Mouse (Mus musculus) midbrain, embryonic 16.5 days (tissue): ENCODE data around the gene Parp3. TPM values are rescaled to one million over a fixed set of nuclear protein-coding genes. Genes with fewer than 3 reads are reported as not detected.

Experiments used
- ATAC-seq: fragments of 200-750 bp; cut with Nextera tagmentation; 2 replicates; pipeline ENCODE4 v1.8.0; 2017; ENCODE audit warnings: moderate TSS enrichment
- H3K27ac ChIP-seq: fragments of 300-500 bp; sonication (generic); 2 replicates; pipeline ENCODE4 v1.5.1; 2014; ENCODE audit warnings: mild to moderate bottlenecking, low read length, mixed read lengths
- H3K27me3 ChIP-seq: fragments of 300-500 bp; sonication (generic); 2 replicates; pipeline ENCODE4 v1.6.1; 2014; ENCODE audit warnings: low read depth, low read length, mixed read lengths; ENCODE audit not compliant: control insufficient read depth, insufficient read depth
- H3K36me3 ChIP-seq: fragments of 300-500 bp; sonication (generic); 2 replicates; pipeline ENCODE4 v1.6.1; 2014; ENCODE audit warnings: mild to moderate bottlenecking, low read length, moderate library complexity, mixed read lengths; ENCODE audit not compliant: control insufficient read depth, insufficient read depth
- H3K4me1 ChIP-seq: fragments of 300-500 bp; sonication (generic); 2 replicates; pipeline ENCODE4 v1.6.1; 2014; ENCODE audit warnings: mild to moderate bottlenecking, low read length, mixed read lengths; ENCODE audit not compliant: control insufficient read depth, insufficient read depth
- H3K4me2 ChIP-seq: fragments of 300-500 bp; sonication (generic); 2 replicates; pipeline ENCODE4 v1.6.1; 2014; ENCODE audit warnings: mild to moderate bottlenecking, low read length, mixed read lengths
- H3K4me3 ChIP-seq: fragments of 300-500 bp; sonication (generic); 2 replicates; pipeline ENCODE4 v1.5.1; 2014; ENCODE audit warnings: low read depth, mild to moderate bottlenecking, low read length, moderate library complexity, mixed read lengths
- H3K9ac ChIP-seq: fragments of 300-500 bp; sonication (generic); 2 replicates; pipeline ENCODE4 v1.6.1; 2014; ENCODE audit warnings: low read depth, low read length, mixed read lengths
- H3K9me3 ChIP-seq: fragments of 300-500 bp; sonication (generic); replicated peaks from 2 replicates; pipeline ENCODE4 v1.6.1; 2014; ENCODE audit warnings: mild to moderate bottlenecking, low read length, mixed read lengths; ENCODE audit not compliant: control insufficient read depth, poor library complexity, severe bottlenecking
- WGBS: fragments of 180-500 bp; shearing (Covaris S2); extraction: QIAGEN DNeasy Blood & Tissue Kit; methylation state at CpG from one replicate; pipeline ENCODE4 v1.1.7; 2014; 5-methylcytosine and 5-hydroxymethylcytosine counted together
- polyA plus RNA-seq: library from polyadenylated mRNA; unstranded; fragments of >200 nt; fragmentation: Nextera tagmentation; extraction: Ambion mirVana; gene quantifications from 2 replicates; pipeline ENCODE4 v1.2.1, GENCODE M21; 2015

Parp3 gene
- polyA plus RNA-seq, 1 experiment from 2014 or later = 0.89 TPM

GRCm38 (mm10) chr9:106464751-106465541 is 11.8 kb downstream of the Parp3 start:
- peak overlapping the region; percentile 81 for H3K27ac ChIP-seq
- peaks cover 27% of the 10 kb centered on the region for H3K36me3 ChIP-seq
- H3K4me3 ChIP-seq = peak overlapping the region; percentile 45
- ATAC-seq = peak; percentile 78
- peak overlapping the region; percentile 75 for H3K4me2 ChIP-seq
- H3K4me1 ChIP-seq = peaks cover 14% of the 10 kb centered on the region; the same call in 1 of the 2 replicates
- H3K9me3 ChIP-seq = no peaks in the 10 kb centered on the region
- whole genome bisulfite sequencing = 1% methylated on average over 88 of the region's 99 CpGs
- H3K9ac ChIP-seq = peak overlapping the region; percentile 77
- H3K27me3 ChIP-seq = no peaks in the 10 kb centered on the region

GRCm38 (mm10) chr9:106463122-106464063 is 13.4 kb downstream of the Parp3 start:
- no peak overlapping the region for H3K27ac ChIP-seq
- H3K4me1 ChIP-seq = peaks cover 22% of the 10 kb centered on the region; the same call in 1 of the 2 replicates
- H3K9ac ChIP-seq = no peak overlapping the region
- no peaks in the 10 kb centered on the region for H3K27me3 ChIP-seq
- ATAC-seq = no peak
- H3K4me2 ChIP-seq = no peak overlapping the region
- no peak overlapping the region for H3K4me3 ChIP-seq
- no peaks in the 10 kb centered on the region for H3K9me3 ChIP-seq
- peaks cover 27% of the 10 kb centered on the region for H3K36me3 ChIP-seq
- WGBS = 80% methylated on average over 21 of the region's 21 CpGs

- H3K4me3 ChIP-seq = no peak overlapping the region
- H3K9me3 ChIP-seq = no peaks in the 10 kb centered on the region
- no peaks in the 10 kb centered on the region for H3K27me3 ChIP-seq
- 92% methylated on average over 12 of the region's 12 CpGs for WGBS
- H3K4me2 ChIP-seq = no peak overlapping the region
- peaks cover 27% of the 10 kb centered on the region for H3K36me3 ChIP-seq
- no peak overlapping the region for H3K9ac ChIP-seq
- no peak overlapping the region for H3K27ac ChIP-seq
- peaks cover 31% of the 10 kb centered on the region for H3K4me1 ChIP-seq
- no peak for ATAC-seq
Observed at GRCm38 (mm10) chr9:106462430-106462800, 14.3 kb downstream of the Parp3 start.

- Histone ChIP-seq H3K9me3 (no peaks in the 10 kb centered on the region), H3K27me3 (no peaks in the 10 kb centered on the region), H3K4me1 (peaks cover 37% of the 10 kb centered on the region), H3K27ac (no peak overlapping the region), H3K4me3 (no peak overlapping the region), H3K4me2 (no peak overlapping the region), H3K9ac (no peak overlapping the region), H3K36me3 (peaks cover 27% of the 10 kb centered on the region)
- no peak for ATAC-seq
- 80% methylated on average over 16 of the region's 16 CpGs for WGBS
Observed at GRCm38 (mm10) chr9:106461641-106462429, 14.9 kb downstream of the Parp3 start.

- no peak overlapping the region for H3K9ac ChIP-seq
- no peak overlapping the region for H3K4me3 ChIP-seq
- ATAC-seq = no peak
- no peak overlapping the region for H3K27ac ChIP-seq
- H3K4me2 ChIP-seq = no peak overlapping the region
- no peaks in the 10 kb centered on the region for H3K9me3 ChIP-seq
- 89% methylated on average over 9 of the region's 9 CpGs for WGBS
- no peaks in the 10 kb centered on the region for H3K27me3 ChIP-seq
- peaks cover 27% of the 10 kb centered on the region for H3K36me3 ChIP-seq
- H3K4me1 ChIP-seq = peaks cover 44% of the 10 kb centered on the region
Observed at GRCm38 (mm10) chr9:106461026-106461415, 15.7 kb downstream of the Parp3 start.

- Histone ChIP-seq H3K9ac (no peak overlapping the region), H3K4me1 (peaks cover 44% of the 10 kb centered on the region)
- WGBS = 76% methylated on average over 18 of the region's 18 CpGs
Observed at GRCm38 (mm10) chr9:106460401-106461025, 16.2 kb downstream of the Parp3 start.

GRCm38 (mm10) chr9:106459946-106460345 is 16.8 kb downstream of the Parp3 start:
- H3K4me2 ChIP-seq = no peak overlapping the region
- no peak overlapping the region for H3K4me3 ChIP-seq
- peaks cover 27% of the 10 kb centered on the region for H3K36me3 ChIP-seq
- no peak overlapping the region for H3K9ac ChIP-seq
- H3K27me3 ChIP-seq = no peaks in the 10 kb centered on the region
- peaks cover 48% of the 10 kb centered on the region for H3K4me1 ChIP-seq
- H3K27ac ChIP-seq = no peak overlapping the region
- H3K9me3 ChIP-seq = no peaks in the 10 kb centered on the region
- ATAC-seq = no peak
- 89% methylated on average over 15 of the region's 15 CpGs for WGBS

More at GRCm38 (mm10) chr9:106460401-106461025, 16.2 kb downstream of the Parp3 start:
- ATAC-seq = no peak
- no peak overlapping the region for H3K4me2 ChIP-seq
- H3K36me3 ChIP-seq = peaks cover 27% of the 10 kb centered on the region
- no peaks in the 10 kb centered on the region for H3K27me3 ChIP-seq
- H3K27ac ChIP-seq = no peak overlapping the region
- H3K4me3 ChIP-seq = no peak overlapping the region
- no peaks in the 10 kb centered on the region for H3K9me3 ChIP-seq

- no peak overlapping the region for H3K4me3 ChIP-seq
- no peaks in the 10 kb centered on the region for H3K9me3 ChIP-seq
- H3K27me3 ChIP-seq = no peaks in the 10 kb centered on the region
- H3K27ac ChIP-seq = 0 out of 2 replicates have a peak overlapping the region, but pooled peaks have one; percentile 51
- no peak for ATAC-seq
- peak overlapping the region; percentile 63; the same call in 1 of the 2 replicates for H3K9ac ChIP-seq
- H3K36me3 ChIP-seq = peaks cover 16% of the 10 kb centered on the region
- H3K4me1 ChIP-seq = peaks cover 46% of the 10 kb centered on the region
- WGBS = 38% methylated on average over 5 of the region's 5 CpGs
- H3K4me2 ChIP-seq = peak overlapping the region; percentile 98
Observed at GRCm38 (mm10) chr9:106457920-106458319, 18.8 kb downstream of the Parp3 start.
